Mouse (Mus musculus): Measurements from ENCODE around the gene Bag3.

Bag3 gene

GRCm38 (mm10) chr7:128537676-128538075, 14.3 kb downstream of the Bag3 start:
- peak; percentile 77 for DNase-seq (ENCODE audit: low read depth, low spot score)

- DNase-seq (ENCODE audit: low read depth, low spot score), result peak; percentile 80
Observed at GRCm38 (mm10) chr7:128538196-128538595, 14.8 kb downstream of the Bag3 start.

GRCm38 (mm10) chr7:128538769-128539168, 15.4 kb downstream of the Bag3 start:
- DNase-seq (ENCODE audit: low read depth, low spot score), result peak; percentile 53

DNA sequence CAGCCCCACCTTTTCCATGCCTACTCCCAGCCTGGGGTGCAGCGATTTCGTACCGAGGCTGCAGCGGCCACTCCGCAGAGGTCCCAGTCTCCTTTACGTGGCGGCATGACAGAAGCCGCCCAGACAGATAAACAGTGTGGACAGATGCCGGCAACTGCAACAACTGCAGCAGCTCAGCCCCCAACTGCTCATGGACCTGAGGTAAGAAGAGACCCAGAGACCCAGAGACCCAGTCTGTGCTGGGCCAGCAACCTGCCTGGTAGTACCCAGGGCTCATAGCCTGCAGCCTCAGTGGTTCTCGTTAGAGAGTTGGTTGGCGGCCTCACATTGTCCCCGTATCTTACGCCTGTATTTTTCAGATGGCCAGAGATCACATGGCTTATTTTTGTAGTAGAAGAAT, 16.7 kb downstream of the Bag3 start:
- DNase-seq (ENCODE audit: low read depth, low spot score), result no peak

DNA sequence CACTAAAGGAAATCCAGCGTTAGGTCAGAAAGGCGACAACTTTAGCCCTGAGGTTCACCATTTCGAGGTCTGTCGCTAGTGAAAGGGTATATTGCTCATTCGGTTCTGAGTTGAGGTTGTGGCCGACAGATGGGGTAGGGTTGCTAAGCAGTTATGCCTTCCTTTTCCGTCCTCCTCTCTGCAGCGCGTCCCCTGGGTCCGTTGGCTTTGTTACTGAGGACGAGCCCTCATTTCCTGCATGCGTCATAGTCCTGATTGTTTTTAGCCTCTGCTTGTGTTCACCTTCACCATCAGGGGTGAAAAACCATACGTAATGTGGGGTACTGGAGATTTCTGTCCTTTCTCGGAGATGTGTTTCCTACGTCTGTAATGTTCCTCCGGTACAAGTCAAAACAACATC, 17.3 kb downstream of the Bag3 start:
- no peak for DNase-seq (ENCODE audit: low read depth, low spot score)

DNA sequence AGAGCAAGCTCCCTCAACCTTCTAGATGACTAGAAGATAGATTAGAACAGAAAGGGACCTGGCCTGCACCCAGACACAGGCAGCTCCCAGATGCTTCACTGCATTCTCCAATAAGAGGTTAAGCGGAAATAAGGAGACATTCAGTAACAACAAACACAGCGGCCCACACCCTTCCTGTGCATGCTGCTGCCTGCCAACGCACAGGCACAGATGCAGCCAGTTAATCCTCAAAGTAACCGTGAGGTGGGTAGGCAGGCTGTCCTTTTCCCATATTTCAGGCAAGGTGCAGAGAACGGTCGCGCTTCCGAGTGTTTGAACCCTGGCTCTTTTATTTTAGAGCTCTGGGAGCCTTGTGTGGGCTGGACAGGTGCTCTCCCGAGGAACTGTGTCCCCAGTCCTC, 17.8 kb downstream of the Bag3 start:
- DNase-seq (ENCODE audit: low read depth, low spot score), result no peak

DNA sequence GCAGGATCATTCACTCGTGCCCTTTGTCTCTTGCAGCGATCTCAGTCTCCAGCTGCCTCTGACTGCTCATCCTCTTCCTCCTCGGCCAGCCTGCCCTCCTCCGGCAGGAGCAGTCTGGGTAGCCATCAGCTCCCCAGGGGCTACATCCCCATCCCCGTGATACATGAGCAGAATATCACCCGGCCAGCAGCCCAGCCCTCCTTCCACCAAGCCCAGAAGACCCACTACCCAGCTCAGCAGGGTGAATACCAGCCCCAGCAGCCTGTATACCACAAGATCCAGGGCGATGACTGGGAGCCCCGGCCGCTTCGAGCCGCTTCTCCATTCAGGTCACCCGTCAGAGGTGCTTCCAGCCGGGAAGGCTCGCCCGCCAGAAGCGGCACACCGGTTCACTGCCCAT, 18.4 kb downstream of the Bag3 start:
- no peak for DNase-seq (ENCODE audit: low read depth, low spot score)

- no peak for DNase-seq (ENCODE audit: low read depth, low spot score)
Observed at GRCm38 (mm10) chr7:128542488-128542887, 19.1 kb downstream of the Bag3 start.

GRCm38 (mm10) chr7:128543148-128543855, 19.9 kb downstream of the Bag3 start:
- no peak for DNase-seq (ENCODE audit: low read depth, low spot score)

DNA sequence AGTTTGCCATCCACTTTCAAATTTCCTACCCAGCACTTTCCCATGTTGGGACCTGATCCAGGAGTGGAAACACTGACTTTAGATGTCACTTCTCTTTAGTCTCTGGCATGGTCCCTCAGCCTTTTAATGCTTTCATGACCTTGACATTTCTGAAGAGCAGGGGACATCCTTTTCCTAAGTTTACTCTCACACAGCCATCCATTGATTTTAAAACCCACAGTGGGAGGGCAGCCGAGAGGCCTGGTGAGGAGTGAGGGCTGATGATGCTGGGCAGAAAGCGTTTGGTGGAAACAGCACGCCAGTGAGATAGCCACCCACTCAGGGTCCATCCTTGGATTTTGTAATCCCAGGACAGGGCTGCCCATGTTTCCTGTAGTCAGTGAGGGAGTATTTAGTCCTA, 20.5 kb downstream of the Bag3 start:
- DNase-seq (ENCODE audit: low read depth, low spot score), result no peak

GRCm38 (mm10) chr7:128544566-128545262, 21.3 kb downstream of the Bag3 start:
- no peak for DNase-seq (ENCODE audit: low read depth, low spot score)

DNA sequence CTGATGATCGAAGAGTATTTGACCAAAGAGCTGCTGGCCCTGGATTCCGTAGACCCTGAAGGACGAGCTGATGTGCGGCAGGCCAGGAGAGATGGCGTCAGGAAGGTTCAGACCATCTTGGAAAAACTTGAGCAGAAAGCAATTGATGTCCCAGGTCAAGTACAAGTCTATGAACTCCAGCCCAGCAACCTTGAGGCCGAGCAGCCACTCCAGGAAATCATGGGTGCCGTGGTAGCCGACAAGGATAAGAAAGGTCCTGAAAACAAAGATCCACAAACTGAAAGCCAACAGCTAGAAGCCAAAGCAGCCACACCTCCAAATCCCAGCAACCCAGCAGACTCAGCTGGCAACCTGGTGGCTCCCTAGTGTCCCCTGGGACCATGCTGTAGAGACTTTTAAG, 22.6 kb downstream of the Bag3 start:
- DNase-seq (ENCODE audit: low read depth, low spot score), result no peak

GRCm38 (mm10) chr7:128549137-128549536, 25.7 kb downstream of the Bag3 start:
- peak; percentile 60 for DNase-seq (ENCODE audit: low read depth, low spot score)

DNA sequence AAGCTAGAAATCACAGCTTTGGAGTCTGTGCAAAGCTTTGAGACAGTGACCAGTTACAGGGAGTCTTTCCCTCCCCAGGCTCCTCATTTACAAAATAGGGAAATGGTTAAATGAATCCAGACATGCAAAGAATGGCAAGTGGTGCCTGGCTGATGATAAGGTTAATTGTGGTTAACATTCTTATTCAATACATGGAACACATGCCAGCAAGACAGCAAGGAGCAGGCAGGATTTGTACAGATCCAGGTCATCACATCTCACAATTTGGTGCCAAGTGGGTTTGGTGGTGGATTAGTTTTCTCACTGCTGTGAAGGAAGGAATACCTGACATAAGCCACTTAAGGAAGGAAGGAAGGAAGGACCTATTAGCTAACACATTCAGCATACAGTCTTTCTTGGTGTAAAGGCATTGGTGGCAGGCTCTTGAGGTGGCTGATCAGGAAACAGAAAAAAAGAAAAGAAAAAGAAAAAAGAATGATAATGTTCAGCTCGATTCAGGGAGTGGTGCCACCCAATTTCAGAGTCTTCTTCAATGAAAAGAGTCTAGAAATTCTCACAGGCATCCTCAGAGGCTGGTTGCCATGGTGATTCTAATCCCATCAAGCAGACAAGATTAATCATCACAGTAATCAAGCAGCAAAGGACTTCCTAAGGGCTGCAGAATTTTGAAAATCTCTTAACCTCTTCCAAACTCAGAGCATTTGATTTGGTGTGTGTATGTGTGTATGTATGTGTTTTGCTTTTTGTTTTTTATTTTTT, 27.1 kb downstream of the Bag3 start:
- no peak for DNase-seq (ENCODE audit: low read depth, low spot score)

DNA sequence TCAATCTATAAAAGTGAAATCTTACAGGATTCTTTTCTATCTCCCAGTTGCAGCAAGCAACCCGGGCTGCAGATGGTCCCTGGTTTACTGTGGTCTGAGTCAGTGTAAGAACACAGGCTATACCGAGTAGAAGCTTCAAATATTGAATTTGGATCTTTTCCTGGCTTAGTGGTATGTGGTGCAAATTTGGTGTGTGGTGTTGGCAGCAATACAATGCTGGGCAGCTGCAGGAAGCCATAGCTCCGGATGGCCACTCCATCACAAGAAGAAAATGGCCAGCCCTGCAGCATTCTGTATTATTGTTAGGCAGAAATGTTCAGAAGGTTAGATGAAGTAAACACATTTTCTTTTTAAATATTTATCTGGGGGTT, 27.7 kb downstream of the Bag3 start:
- DNase-seq (ENCODE audit: low read depth, low spot score), result no peak

- no peak for DNase-seq (ENCODE audit: low read depth, low spot score)
Observed at GRCm38 (mm10) chr7:128553105-128553705, 29.8 kb downstream of the Bag3 start.

GRCm38 (mm10) chr7:128554502-128554901, 31.1 kb downstream of the Bag3 start:
- DNase-seq (ENCODE audit: low read depth, low spot score), result no peak

DNA sequence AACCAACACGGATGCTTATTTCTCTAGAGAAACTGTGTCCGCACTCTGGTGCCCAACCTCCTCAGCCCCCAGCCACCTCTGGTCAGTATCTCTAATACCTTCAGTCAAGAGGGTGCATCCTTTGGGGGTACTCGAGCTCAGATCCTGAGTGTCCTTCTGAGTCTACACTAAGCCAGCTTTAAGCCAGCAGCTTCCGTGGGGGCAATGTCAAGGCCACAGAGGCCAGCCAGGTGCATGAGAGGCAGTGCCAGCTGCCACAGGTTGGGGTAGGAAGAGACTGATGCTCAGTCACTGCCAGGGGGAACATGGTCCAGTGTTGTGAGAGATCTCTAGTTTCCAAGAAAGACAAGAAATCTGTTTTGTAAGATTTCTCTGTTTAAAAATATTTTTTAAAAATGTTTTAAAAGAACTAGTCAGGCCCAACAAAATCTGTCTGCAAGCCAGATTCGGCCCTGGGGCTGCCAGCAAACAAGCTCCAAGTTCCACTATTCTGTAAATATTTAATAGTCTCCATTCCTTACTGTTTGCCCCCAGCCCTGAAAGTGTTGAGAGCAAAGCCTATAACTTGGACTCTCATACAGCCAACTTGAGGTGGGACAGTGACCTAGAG, 31.8 kb downstream of the Bag3 start:
- no peak for DNase-seq (ENCODE audit: low read depth, low spot score)

DNA sequence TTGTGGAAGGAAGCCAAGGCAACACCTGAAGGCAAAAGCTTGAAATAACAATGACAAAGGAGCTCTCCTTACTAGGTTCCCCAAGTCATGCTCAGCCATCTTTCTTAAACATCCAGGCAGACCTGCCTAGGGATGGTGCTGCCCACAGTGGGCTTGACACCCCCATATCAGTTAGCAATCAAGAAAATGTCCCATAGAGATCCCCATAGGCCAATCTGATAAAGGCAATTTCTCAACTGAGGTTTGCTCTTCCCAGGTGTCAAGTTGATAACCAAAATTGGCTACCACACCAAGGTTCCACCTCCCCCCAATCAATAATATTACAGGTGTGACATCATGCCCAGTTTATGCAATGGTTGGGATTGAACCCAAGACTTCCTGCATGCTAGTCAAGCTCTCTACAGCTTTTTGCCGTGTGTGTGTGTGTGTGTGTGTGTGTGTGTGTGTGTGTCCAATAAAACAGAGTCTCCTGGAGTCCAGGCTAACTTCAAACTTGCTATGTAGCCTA, 33.6 kb downstream of the Bag3 start:
- no peak for DNase-seq (ENCODE audit: low read depth, low spot score)

GRCm38 (mm10) chr7:128563373-128563772, 40.0 kb downstream of the Bag3 start:
- DNase-seq (ENCODE audit: low read depth, low spot score), result no peak

- DNase-seq (ENCODE audit: low read depth, low spot score), result no peak
Observed at GRCm38 (mm10) chr7:128566311-128566710, 42.9 kb downstream of the Bag3 start.
